Comparison of ENCODE assay signal across 8 mouse cellular contexts in the genomic region with DNA sequence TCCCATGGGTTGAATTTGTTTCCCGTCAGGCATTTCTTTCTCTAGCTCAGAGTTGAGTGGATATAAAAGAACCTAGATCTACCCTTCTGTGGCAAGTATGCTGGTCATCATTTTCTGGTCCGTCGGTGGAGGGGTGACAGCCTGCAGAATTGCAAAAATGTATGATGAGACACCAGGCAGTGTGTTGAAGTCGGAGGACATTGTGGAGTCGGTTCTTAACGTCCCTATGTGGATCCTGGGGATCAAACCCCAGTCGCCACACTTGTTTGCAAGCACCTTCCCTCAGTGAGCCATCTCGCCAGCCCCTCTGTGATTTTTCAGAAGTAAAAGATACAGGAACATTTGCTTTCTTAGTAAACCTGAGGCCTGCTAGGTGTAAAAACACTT. TPM values are rescaled to one million over a fixed set of nuclear protein-coding genes. Genes with fewer than 3 reads are reported as not detected.
DNase-seq lines count a peak whose midpoint lies in the region; ATAC-seq lines count a peak whose summit lies in the region.

No protein-coding gene starts in this region.

- peak overlapping the region; percentile 93 for H3K27ac ChIP-seq in forebrain, embryonic 14.5 days (ENCODE audit: low read depth, low read length)
- peak overlapping the region; percentile 89 for H3K27ac ChIP-seq in liver, embryonic 15.5 days (replicated peaks)

- H3K9ac ChIP-seq in forebrain, embryonic 14.5 days (ENCODE audit: low read length): peak overlapping the region; percentile 94
- H3K9ac ChIP-seq in liver, embryonic 15.5 days: peak overlapping the region; percentile 78

- ATAC-seq in erythroblast, adult 5-6 weeks (replicated peaks; ENCODE audit: low FRiP score, poor library complexity, severe bottlenecking): no peak
- ATAC-seq in forebrain, embryonic 14.5 days: no peak
- no peak for ATAC-seq in liver, embryonic 15.5 days (ENCODE audit: insufficient read depth)

- no peaks in the 10 kb centered on the region for H3K27me3 ChIP-seq in erythroblast, embryonic 14.5 days (ENCODE audit: control insufficient read depth)
- H3K27me3 ChIP-seq in forebrain, embryonic 14.5 days (replicated peaks; ENCODE audit: control insufficient read depth, insufficient read depth, low read length): no peaks in the 10 kb centered on the region
- no peaks in the 10 kb centered on the region for H3K27me3 ChIP-seq in liver, embryonic 15.5 days

- WGBS in forebrain, embryonic 14.5 days: under 1% methylated on average over 8 of the region's 8 CpGs
- WGBS in liver, embryonic 15.5 days (ENCODE audit: insufficient replicate concordance): 10% methylated on average over 8 of the region's 8 CpGs

- peaks cover 43% of the 10 kb centered on the region for H3K36me3 ChIP-seq in erythroblast, embryonic 14.5 days (ENCODE audit: control insufficient read depth)
- H3K36me3 ChIP-seq in forebrain, embryonic 14.5 days (ENCODE audit: control insufficient read depth, insufficient read depth, low read length): peaks cover 16% of the 10 kb centered on the region
- H3K36me3 ChIP-seq in liver, embryonic 15.5 days (replicated peaks): peaks cover 28% of the 10 kb centered on the region

- H3K4me1 ChIP-seq in erythroblast, embryonic 14.5 days (ENCODE audit: control insufficient read depth): peaks cover 67% of the 10 kb centered on the region
- H3K4me1 ChIP-seq in forebrain, embryonic 14.5 days (ENCODE audit: control insufficient read depth, insufficient read depth, low read length): peaks cover 17% of the 10 kb centered on the region
- H3K4me1 ChIP-seq in liver, embryonic 15.5 days (replicated peaks): peaks cover 52% of the 10 kb centered on the region

- H3K4me2 ChIP-seq in forebrain, embryonic 14.5 days (ENCODE audit: low read length): peak overlapping the region; percentile 78
- H3K4me2 ChIP-seq in liver, embryonic 15.5 days: peak overlapping the region; percentile 92

- H3K4me3 ChIP-seq in erythroblast, embryonic 14.5 days (replicated peaks): peak overlapping the region; percentile 77
- H3K4me3 ChIP-seq in forebrain, embryonic 14.5 days (ENCODE audit: low read depth, low read length): peak overlapping the region; percentile 78
- H3K4me3 ChIP-seq in liver, embryonic 15.5 days (replicated peaks): peak overlapping the region; percentile 71

- no peaks in the 10 kb centered on the region for H3K9me3 ChIP-seq in erythroblast, embryonic 14.5 days (ENCODE audit: control insufficient read depth, low read length)
- H3K9me3 ChIP-seq in forebrain, embryonic 14.5 days (replicated peaks; ENCODE audit: control insufficient read depth, low read length): no peaks in the 10 kb centered on the region
- no peaks in the 10 kb centered on the region for H3K9me3 ChIP-seq in liver, embryonic 15.5 days (replicated peaks)

- peak; percentile 3 to 15 for DNase-seq in B cell, adult 2 months
- DNase-seq in forebrain, embryonic 14.5 days (ENCODE audit: low spot score): no peak
- DNase-seq in frontal cortex, postnatal 25 days (ENCODE audit: low spot score in 2 of 2): no peak
- DNase-seq in cerebellum, adult 9-10 months: no peak
- no peak for DNase-seq in gastrocnemius, adult 8-10 months (ENCODE audit: low spot score in 2 of 2)

RNA-seq across cellular contexts. Expression of gene Eid3, which starts 5.5 kb away (rescaled TPM):
- 0.13 and 0.26 TPM in 2 replicates for polyA plus RNA-seq in erythroblast, embryonic 14.5 days (2012)
- 1.3 TPM in 1 of 2 replicates, not detected in the other for total RNA-seq in erythroblast, adult 5-6 weeks (2015; ENCODE audit: low replicate concordance)
- 1.4 and 5.2 TPM in 2 replicates for total RNA-seq in erythroblast, adult 5-6 weeks (2017; ENCODE audit: low replicate concordance)
- polyA plus RNA-seq in forebrain, embryonic 14.5 days (2014; fragmentation: Nextera tagmentation; extraction: Ambion mirVana): 0.22 and 0.27 TPM in 2 replicates
- polyA plus RNA-seq in liver, embryonic 15.5 days (2015; fragmentation: Nextera tagmentation; extraction: Ambion mirVana): 0.14 and 0.15 TPM in 2 replicates
- 1 to 10 TPM in 2 of 4 experiments, under 1 TPM in 2; 0.63 to 1.1 (median 1.0) TPM for total RNA-seq in gastrocnemius, adult 8-10 months (2022)

RNA-seq across cellular contexts. Expression of gene Txnrd1, which starts 27.2 kb away (rescaled TPM):
- 7.5 and 8.7 TPM in 2 replicates for polyA plus RNA-seq in erythroblast, embryonic 14.5 days (2012)
- total RNA-seq in erythroblast, adult 5-6 weeks (2015; ENCODE audit: low replicate concordance): 12.1 and 20.9 TPM in 2 replicates
- total RNA-seq in erythroblast, adult 5-6 weeks (2017; ENCODE audit: low replicate concordance): 18.0 and 25.3 TPM in 2 replicates
- 157 and 169 TPM in 2 replicates for polyA plus RNA-seq in forebrain, embryonic 14.5 days (2014; fragmentation: Nextera tagmentation; extraction: Ambion mirVana)
- 48.0 and 49.0 TPM in 2 replicates for polyA plus RNA-seq in liver, embryonic 15.5 days (2015; fragmentation: Nextera tagmentation; extraction: Ambion mirVana)
- total RNA-seq in gastrocnemius, adult 8-10 months (2022): 10 to 100 TPM; 56.7 to 79.1 (median 63.5) TPM

Comparison
In these comparisons a context has a peak if more than half of its experiments do, and no peak if none do; other contexts are left out.
1. DNase-seq: peak in B cell, adult 2 months (2 of 2); none in forebrain, embryonic 14.5 days (single experiment), frontal cortex, postnatal 25 days (0 of 2), cerebellum, adult 9-10 months (single experiment) and gastrocnemius, adult 8-10 months (0 of 2).
2. Peak in every context shown above with its lines, with median percentiles within 50 percentile points of each other: H3K4me3 ChIP-seq.